Mouse (Mus musculus): Measurements from ENCODE around the gene Scpep1.

- no peak for TF ChIP-seq CHD2 (IDR thresholded peaks at IDR 0.05; ENCODE audit: low read depth, low read length)
- TF ChIP-seq HCFC1 (IDR thresholded peaks at IDR 0.05; ENCODE audit: borderline replicate concordance, insufficient read depth, low read length) = no peak
Measured at GRCm38 (mm10) chr11:88901341-88901802, 53.9 kb downstream of the Scpep1 start.

Data from ES-E14 (cell line).